Mouse (Mus musculus) T-helper 2 cell (primary cell): Measurements from ENCODE around the gene Galnt11.

Experiments
- in situ Hi-C: fragments of 300-600 bp; cut with MboI, MseI; formaldehyde crosslinking; loops from one replicate; pipeline ENCODE4 v1.15.1; 2025; ENCODE audit warnings: high pct_unique_total_duplicates

Gene Galnt11

DNA sequence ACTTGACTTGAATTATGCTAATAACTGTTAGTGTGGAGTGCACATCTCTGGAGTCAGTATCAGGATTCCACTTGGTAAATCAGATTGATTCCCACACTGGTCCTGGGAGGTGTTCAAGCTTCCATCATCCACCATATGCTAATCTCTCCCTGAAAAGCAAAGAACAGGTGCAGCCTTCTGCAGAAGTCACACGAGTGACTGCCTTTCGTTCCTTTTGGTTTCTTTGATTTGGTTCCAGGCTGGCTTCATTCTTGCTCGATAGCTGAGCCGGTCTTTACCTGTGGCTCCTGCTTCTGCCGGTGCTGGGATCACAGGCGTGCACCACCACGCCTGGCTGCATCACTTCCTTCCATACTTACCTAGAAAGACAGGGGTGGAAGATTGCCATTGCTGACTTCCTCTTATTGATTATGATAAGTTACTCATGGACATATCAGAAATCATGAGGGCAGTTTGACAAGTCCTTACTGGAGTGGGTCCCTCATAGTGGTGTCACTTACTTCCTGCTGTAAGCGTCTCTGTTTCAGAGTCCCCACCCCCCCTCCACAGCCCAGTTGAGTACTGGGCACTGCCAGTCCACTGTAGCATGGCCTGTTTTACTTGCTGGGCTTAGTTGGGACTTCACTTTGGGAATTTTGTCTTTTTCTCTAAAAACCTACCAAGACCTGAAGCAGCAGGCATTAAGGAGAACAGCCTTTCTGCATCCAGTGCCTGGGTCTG lies 31.3 kb downstream of the Galnt11 start:
- in situ Hi-C loops: no loop called here

DNA sequence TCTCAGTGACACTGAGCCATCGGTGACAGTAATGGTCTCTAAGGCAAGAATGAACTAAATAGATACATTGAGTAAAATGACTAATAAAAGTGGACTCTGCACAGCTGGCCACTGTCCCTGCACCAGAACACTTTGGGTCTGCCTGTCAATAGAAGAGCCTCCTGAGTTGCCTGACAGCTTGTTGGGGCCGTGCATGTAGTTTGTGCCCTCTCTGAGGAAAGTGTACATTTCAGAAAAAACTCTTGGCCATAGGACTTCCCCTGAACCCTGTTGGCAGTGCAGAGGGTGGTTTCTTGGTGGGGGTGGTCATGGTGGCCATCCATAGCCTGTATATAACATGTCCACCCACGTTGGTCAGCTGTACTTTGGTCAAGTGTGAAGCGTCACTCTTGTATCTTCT lies 32.8 kb downstream of the Galnt11 start:
- in situ Hi-C loops: no loop called here

DNA sequence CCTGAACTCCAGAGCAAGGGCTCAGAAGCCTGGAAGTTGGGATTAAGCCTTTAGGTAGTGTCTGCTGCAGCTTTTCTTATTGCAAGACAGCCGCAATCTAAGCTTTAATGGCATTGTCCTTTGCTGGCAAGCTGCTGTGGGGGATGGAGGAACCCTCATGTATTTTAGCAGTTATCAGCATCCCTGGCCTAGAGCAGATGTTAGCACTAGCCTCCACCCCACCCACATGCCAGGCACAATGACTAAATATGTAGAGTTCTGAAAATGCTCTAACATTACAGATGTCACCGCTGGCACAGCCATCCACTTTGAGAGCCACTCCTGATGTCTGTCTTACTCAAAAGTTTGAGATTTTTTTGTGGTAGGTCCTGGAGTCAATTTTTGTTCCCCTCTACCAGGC lies 35.0 kb downstream of the Galnt11 start:
- in situ Hi-C loops: no loop called here

DNA sequence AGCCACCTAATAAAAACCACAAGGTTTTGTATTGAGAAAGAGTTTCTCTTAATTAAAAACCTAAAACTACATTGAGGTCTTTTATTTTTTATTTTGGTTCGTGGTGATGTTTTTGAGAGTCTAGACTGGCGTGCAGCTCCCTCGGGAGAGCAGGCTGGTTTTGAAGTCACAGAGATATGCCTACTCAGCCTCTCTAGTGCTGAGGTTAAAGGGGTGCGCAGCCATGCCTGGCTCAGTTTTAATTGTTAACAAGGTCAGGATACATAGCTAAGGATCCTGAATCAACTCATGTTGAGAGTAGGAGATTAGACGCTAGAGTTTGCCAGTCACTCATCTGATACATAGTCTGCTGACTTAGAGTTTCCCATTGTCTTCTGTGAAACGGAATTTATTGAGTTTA lies 39.7 kb downstream of the Galnt11 start:
- in situ Hi-C loops: no loop called here

DNA sequence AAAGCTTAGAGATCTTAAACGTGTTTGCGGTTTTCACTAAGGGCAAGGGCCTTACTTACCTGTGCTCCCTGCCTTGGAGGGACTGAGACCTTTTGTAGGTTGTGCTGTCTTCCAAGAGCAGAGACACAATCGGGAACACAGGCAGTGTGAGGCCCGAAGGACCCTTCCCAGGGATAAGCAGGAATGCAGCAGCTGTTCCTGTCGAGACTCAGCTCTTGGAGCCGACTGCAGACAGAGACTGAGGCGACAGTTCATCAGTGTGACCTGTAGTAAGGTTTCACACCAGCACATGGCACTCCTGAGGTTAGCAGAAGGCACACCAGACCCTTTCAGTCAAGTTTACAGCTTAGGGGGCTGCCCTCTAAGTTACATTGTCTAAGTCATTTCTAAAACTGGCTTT lies 40.6 kb downstream of the Galnt11 start:
- in situ Hi-C loops: no loop called here

DNA sequence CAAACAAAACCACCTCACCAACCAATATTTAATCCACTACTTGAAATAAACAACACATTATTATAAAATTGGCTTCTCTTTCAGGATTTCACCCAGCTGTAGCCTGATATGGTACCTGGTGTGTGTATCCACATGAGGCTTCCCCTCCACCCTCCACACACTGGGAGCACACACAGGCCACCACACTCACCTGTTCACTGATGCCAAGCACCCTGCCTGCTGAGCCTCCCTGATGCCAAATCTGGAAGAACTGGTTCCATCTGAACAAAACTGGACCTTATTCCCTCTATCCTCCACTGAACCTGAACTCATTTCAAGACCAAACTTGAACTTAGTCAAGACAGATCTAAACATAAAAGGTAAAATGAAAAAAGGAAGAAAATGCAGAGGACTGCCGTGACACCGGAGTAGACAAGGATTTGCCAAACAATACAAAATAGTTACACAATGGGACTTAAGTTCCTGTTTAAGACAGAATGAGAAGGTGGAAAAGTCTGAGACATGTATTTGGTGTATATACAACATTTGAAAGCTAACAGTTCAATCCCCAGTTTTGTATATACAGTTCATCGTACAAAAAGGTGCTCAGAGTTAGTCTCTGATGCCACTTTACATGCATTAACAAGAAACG lies 46.7 kb downstream of the Galnt11 start:
- in situ Hi-C loops: no loop called here

DNA sequence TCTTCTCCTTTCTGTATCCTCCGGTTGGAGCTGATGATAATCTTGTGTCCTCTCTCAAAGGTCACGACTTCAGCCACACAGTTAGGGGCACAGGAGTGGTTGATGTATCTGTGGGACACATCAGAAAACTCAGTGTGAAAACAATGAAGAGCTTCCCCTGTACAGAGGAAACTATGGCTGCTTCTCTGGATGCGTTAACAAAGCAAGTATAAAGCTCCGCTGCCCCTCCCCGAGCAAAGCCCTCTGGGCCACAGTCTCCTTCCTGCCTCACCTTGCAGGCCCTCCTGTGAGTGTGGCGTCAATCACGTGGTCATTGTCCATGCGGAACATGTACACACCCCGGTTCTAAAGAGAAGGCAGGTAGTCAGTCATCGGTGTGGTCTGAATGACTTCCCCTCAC lies 53.9 kb downstream of the Galnt11 start:
- in situ Hi-C loops: no loop called here

DNA sequence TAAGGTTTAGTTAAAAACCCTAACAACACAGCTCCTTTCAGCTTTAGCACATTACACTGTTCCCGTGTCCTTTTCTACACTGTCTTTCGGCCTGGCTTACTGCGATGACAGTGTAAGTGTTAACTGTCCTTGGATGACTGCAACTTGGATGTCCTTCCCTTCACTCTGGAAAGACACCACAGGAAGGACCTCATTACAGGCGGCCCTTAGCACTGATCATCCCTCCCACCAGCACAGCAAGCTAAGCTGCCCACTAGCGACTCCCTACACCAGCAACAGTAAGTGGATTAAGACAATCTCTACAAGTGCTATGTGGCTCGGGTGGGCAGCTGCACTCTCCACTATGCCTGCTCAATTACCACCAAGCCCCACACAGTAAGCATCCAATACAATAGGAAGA lies 54.7 kb downstream of the Galnt11 start:
- in situ Hi-C loops: no loop called here

DNA sequence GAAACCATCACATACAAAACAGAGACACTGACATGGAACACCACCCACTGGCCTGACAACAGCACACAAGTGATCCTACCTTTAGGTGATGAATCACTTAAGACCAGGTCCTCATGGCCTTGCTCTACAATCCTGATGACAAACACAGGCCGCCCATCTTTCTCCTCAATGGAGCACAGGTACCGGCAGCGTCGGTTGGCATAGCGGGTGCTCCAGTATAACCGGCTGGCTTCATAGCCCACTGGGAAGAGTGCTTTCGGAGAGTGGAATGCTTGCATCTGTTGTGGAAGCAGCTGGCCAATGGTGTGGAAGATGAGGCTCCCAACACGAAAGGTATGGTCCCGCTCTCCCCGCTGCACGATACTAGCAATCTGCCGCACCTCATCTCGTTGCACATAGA lies 62.3 kb downstream of the Galnt11 start:
- in situ Hi-C loops: no loop called here

DNA sequence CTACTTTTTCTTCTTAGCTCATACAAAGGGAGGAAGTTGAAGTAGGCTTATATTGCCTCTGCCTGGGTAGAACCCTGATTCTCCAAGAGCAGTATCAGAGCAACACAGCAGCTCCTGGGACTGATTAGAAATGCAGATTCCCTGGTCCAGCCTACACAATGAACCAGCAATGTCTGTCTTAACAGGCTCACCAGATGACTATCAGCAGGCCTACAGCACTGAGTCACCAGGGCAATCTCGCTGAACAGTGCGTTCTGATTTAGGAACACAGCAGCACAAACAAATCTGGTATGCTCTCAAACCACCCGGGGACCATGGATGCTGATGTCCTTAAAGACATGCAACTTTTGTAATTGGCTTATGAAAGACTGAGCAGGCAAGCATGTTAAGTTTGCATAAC lies 75.1 kb downstream of the Galnt11 start:
- in situ Hi-C loops: no loop called here

DNA sequence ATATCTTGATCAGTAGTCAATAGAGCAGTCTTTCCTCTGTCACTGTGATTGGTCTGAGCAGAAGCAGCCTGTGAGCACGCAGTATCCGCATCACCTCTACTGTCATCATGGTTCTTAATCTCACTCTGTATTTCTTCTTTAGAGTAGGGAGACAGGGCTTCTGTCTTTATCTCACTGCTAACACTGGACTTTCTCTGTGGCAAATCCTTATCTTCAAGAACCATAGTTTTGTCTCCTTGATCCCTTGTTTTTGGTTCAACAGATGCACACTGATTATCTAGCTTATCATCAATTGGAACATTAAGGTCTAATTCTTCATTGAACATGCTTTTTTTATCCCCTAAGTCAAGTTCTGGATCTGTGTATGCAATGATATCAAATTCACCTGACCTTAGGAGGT lies 88.5 kb downstream of the Galnt11 start:
- in situ Hi-C loops: no loop called here

DNA sequence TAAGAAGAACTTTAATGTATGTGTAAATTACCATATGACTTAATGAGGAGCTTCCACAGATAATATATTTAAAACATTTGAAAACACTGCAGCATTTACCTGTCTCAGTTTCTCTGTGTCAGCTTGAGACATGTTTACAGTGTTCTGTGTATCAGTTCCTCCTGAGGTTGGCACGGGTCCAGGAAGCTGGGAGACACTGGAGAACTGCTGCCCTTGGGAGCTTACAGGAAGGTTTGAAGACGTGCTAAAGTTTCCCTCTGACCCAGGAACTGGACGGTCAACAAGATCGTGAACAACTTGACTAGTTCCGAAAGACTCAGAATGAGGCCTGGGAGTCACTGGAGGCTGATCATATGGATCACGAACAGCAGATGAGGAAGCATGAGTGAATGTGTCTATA lies 92.2 kb downstream of the Galnt11 start:
- in situ Hi-C loops: no loop called here
